Mouse (Mus musculus): ENCODE data around the gene Gpr107.

The Gpr107 gene

DNA sequence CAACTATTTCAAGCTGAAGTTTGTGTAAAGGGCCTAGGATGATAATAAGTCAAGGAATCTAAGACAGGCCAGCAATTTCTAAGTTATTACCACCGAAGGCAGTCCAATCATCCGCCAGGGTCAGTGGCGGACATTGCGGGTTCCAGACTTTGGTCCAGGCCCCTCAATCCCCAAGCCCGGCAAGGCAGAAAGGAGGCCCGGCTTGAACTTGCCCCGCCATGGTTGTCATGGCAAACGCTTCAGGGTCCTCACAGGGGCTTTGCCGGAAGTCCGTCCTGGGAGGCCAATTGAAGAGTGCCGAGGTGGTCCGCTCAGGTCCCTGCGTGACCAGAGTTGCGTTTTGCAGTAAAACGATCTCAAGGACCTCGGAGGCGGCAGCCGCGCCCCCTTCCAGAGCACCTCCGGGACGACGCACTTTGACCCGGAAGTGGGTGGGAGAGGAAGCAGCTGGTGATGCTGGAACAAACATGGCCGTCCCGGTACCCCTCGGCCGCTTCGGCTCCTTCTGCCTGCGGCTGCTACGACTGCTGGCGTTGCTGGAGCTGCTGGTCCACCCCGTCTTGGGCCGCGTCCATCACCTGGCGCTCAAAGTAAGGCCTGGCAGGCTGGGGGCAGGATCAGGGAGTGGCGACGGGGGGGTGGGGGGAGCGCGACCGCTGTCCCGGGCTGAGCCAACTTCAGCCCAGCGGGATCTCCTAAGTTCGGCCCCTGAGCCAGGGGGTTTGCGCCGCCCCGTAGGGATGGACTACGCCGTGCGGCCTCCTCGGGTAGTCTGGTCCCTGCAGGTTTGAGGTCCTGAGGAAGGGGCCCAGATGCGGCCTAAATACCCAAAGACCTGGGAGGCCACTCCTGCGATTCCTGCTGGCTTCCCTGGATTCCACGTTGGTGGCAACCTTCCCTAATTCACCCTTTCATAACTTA is at the start of gene Gpr107:
TSS of gene Gpr107 (plus strand) at position 425 of the 921 bp plus-strand sequence.
- peak; percentile 59 to 64 for DNase-seq (ENCODE audit: low spot score in 2 of 2)

DNA sequence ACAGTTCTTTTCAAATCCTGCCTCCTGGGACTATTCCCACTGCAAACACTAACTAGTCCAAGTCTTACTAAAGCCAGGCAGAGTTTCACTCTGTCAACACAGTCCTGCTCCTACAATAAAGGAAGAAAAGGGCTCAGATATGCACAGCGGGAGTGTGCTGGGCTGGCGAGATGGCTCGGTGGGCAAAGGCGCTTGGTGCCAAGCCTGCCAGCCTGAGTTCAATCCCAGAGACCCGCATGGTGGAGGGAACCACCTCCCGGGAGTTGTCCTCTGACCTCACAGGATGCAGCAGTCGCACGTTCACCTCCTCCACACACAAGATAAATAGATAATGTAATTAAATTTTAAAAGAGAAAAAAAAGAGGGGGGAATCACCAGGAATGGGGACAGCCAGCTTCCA is 48.8 kb upstream of the Gpr107 start:
- DNase-seq (ENCODE audit: low spot score in 2 of 2), result no peak

DNA sequence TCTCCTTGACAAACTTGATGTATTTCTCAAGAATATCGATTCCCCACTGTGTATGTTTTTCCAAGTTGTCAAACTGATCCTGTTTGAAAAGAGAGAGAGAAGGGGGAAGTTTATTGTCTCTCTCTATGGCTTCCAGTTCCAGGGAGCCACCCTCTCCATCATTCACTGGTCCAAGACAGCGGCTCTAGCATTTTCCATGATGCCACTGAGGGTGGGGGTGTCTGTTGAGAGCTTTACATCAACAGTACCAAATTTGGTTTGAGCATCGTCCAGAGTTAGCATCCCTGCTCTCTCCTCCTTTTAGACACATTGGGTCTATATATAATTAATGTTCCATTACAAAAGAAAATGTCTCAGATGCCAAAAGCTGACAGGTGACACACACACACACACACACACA is 46.8 kb upstream of the Gpr107 start:
- DNase-seq (ENCODE audit: low spot score in 2 of 2), result no peak

DNA sequence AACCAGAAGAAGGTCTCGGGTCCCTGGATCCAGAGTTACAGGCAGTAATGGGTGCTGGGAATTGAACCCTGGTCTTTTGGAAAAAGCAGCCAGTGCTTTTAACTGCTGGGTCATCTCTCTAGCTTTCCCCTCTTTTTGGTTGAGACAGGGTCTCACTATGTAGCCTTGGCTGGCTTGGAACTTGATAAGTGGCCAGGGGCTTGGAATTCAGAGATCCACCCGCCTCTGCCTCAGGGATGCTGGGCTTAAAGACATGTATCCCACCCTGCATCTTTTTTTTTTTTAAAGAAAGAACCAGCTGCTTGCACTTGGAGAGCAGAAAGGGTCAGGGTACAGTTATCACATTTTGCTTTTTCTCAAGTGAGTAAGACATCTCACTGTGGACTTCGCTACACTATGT is 46.1 kb upstream of the Gpr107 start:
- DNase-seq (ENCODE audit: low spot score in 2 of 2), result no peak

DNA sequence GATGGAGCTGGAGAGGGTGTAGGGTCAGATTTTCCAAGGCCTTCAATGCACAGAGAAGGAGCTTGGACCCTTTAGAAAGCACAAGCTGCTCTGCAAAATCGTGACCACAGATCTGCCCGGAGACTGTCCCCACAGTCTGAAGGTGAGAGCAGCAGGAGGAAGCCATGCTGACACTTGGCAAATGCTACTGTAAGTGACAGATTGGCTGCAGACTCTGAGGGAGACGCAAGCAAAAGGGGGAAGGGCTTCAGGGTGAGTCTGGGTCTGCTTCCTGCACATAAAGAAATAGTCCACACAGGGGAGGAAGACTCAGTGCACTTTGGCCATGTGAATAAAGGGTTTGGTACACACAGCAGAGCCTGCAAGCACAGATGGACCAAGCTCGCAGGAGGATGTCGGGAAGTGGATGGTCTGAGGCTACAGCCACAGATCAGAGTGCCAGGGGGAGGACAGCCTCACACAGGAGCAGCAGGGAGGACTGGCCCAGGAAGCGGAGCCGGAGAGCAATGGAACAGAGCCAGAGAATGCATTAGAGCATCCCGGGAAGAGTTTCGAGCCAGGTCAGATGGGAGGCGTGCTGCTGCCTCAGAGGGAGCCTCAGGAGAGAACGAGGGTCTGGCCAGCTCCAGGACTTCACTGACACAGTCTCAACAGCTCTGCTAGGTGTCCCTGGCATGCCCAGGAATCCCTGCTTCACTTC is 45.3 kb upstream of the Gpr107 start:
- DNase-seq (ENCODE audit: low spot score in 2 of 2), result no peak

DNA sequence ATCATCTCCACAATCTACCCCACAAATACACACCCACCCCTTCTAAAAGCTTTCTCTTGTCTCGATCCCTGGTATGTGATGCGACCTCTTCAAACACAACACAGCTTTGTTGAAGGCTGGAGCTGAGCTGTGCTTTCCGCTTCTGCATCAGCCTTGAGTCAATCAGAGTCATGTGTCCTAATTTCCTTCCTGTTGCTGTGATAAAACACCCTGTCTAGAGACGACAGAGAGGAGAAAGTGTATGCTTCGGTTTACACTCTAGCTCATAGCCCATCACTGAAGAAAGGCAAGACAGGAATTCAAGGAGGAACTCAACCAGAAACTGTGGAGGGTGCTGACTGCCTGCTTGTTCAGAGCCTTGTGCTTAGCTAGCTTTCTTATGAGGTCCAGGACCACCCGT is 43.9 kb upstream of the Gpr107 start:
- DNase-seq (ENCODE audit: low spot score in 2 of 2), result no peak

DNA sequence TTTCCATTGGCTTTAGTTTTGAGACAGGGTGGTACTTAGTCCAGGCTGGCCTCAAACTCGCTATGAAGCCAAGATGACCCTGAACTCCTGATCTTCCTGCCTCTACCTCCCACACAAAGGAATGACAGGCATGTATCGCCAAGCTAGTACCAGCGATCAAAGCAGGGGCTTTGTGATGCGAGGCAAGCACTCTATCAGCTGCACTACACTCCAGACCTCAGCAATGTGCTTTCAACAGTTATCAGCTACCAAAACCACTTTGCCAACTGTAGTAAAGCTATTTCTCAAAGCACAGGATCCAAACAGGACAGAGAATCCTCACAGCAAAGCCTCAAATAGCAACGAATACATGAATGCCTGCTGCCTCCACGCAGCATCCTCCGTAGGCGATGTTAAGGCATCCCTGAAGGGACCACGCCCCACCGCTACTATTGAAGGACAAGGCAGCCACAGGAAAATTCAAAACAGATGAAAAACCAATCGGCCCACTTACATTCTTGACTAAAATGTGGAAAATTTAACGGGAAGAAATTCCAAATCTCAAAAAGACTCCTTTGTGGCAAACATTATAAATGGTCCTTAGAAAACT is 42.1 kb upstream of the Gpr107 start:
- no peak for DNase-seq (ENCODE audit: low spot score in 2 of 2)

DNA sequence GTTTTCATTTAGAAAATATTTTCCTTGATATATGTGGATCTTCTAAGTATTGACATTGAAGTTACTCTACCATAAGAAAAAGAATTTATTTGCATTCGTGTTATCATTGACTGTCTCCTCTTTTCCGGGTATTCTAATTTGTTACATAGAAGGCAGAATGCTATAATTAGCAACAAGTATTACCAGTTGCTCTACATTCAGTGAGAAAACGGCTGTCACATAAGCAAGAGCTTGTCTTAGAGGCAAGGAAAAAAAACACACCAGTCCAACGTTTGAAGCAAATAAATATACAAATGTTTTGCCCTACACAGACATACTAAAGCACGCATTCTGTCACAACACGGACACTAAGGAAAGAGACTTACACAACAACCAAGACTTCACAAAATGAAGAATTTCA is 40.4 kb upstream of the Gpr107 start:
- no peak for DNase-seq (ENCODE audit: low spot score in 2 of 2)

DNA sequence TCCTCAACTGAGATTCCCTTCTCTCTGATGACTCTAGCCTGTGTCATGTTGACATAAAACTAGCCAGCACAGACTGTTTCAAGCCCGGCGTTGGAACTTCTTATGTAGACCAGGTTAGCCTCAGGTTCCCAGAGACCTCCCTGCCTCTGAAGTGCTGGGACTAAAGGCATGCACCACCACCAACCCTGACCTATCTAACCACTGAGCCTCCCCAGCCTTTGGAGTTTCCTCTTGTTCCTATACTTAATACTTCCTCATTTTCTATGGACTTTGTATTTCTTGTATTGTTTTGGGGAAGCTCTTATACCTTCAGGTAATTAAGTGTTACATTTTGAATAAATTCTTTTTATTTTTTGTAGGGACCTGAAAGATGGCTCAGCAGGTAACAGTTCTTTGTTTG is 37.9 kb upstream of the Gpr107 start:
- no peak for DNase-seq (ENCODE audit: low spot score in 2 of 2)

DNA sequence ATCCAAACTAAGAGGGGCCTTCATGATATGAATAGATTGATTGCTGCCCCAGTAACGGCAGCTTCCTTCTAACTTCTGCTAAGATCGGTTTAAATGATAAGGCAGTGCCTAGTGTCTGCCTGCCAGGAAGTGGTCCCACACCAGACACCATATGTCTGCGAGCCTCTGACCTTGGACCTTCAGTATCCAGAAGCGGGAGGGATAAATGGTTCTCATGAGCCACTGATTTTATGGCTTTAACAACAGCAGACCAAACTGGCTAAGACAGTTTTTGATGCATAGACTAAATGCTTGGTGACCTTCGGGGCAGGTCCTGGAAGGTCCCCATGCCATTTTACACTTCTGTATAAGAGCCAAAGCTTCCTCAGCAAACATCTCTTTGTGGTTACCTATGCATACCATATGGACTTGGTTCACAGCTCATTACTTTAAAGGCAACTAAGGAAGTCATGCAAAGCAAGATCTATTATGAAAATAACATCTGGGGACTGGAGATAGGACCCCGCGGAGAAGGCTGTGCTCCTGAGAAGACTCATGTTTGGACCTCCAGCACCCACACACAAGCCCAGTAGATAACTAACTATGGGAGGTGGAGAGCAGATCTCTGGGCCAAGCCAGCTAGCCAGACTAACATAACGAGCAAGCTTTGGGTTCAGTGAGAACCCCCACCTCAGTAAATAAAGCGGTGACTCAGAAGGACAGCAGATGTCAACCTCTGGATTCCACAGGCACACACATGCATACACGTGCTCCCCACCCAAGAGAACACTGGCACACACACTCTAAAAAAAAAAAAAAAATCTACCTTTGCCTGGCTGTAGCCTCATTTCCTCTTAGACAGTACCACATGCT is 36.8 kb upstream of the Gpr107 start:
- no peak for DNase-seq (ENCODE audit: low spot score in 2 of 2)

DNA sequence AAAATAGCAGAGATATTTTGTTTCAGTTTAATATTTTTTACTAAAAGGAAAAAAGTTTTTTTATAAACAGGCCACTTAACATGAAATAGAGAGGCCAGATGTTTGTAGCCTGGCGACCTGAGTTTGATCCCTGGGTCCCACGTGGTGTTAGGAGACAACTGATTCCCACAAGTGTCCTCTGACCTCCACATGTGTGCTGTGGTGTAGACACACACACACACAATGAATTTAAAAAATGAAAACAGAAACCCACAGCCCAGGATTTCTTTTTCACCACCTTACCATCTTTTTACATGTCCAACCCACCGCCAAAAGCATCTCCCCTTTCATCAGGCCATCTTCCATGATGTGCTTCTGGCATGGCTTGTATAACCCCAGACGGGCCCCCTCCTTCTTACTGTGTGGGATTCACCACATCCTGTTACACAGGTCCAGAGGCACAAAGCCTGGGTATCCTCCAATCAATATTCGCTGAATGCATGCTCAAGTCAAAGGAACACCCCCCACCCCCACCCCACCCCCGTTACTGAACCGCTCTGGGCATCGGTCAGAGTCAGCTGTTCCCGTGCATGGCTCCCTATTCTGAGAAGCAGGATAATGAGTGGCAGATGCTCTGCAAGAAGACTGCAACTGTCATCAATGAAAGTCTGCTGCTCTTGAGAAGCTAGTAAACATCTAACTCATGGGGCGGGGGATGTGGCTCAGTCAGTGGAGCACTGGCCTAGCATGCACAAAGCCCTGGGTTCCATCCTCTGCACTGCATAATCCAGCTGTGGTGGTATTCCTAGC is 36.0 kb upstream of the Gpr107 start:
- no peak for DNase-seq (ENCODE audit: low spot score in 2 of 2)

DNA sequence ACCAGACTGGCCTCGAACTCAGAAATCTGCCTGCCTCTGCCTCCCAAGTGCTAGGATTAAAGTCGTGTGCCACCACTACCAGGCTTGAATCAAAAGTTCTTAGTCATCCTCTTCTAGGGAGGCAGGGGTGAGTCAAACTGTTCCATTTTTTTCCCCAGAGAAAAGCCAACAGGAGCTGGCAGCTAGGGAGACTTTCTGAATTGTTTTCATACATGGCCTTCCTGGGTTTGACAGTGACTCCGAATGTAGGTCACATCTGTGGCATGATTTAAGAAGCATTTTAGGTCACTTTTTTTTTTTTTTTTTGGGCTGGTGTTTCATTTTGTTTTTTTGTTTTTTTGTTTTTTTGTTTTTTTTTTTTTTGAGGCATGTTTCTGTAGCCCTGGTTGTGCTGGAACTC is 33.9 kb upstream of the Gpr107 start:
- no peak for DNase-seq (ENCODE audit: low spot score in 2 of 2)

DNA sequence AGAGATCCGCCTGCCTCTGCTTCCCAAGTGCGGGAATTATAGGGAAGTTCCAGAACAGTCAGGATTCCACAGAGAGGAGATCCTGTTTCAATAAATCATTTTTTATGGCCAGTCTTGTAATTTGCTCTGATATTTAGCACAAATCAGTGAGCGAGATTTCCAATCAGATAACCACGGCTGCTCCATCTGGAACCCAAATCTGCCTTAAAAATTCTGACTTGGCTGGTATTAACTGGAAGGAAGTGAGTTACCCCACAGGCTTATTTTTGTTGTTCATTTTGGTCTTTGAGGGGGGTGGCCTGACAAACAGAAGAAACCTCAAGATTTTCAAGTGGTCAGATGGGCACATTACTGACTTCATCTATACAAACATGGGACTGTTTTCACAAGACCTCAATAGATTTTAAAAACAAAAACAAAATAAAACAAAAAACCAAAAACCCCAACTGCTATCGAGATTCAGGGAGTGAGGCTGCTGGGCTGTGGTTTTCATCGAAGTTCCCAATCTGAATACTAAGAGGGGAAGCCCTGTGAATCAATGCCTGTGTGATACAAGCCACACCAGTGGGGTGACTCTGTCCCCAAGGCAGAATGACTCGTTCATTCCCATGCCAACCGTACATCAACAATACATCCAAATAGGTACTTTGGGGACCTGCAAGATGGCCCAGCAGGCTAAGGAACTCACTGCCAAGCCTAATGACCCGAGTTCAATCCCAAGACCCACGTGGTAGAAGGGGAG is 33.3 kb upstream of the Gpr107 start:
- no peak for DNase-seq (ENCODE audit: low spot score in 2 of 2)

DNA sequence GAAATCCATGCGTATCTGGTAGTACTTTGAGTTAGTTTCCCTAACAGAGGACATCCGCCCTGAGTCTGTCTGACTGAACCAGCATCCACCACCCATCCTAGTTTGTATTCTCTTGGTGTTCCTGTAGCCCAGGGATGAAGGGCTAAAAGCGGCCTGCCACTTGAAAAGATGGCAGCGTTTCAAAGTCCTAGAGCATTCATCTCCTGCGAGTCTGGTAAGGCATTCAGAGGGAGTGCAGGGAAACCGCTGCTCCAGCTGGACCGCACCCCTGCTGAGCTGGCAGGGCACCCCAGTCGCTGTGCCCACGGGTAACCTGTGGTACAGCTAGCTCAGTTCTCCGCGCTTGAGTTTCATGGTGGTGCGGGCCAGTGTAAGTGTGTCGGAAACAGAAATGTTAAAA is 32.3 kb upstream of the Gpr107 start:
- peak; percentile 39 to 62 for DNase-seq (ENCODE audit: low spot score in 2 of 2)

DNA sequence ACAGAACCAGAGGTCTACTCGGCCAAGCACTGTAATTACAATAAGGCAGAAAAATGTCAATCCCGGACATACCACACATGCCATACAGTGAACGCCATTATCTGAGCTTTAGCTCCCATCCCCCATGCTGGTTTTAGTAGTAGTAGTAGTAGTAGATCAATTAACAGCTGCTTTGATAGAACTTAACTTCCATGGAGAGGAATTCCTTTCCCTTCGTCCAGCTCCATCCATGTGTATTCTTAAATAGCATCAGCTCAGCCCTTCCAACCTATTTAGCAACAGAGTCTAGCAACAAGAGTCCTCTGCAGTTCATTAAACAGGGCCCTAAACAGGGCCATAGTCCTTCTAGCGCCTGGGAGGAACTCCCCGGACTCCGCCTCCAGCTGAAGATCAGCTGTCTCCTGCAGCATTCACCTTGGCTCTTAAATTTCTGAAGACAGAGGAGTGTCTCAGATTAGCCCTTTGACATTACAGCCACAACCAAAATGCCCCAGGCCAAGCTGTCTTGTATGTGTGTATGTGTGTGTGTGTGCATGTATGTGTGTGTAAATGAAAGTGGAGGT is 30.9 kb upstream of the Gpr107 start:
- DNase-seq (ENCODE audit: low spot score in 2 of 2), result no peak

DNA sequence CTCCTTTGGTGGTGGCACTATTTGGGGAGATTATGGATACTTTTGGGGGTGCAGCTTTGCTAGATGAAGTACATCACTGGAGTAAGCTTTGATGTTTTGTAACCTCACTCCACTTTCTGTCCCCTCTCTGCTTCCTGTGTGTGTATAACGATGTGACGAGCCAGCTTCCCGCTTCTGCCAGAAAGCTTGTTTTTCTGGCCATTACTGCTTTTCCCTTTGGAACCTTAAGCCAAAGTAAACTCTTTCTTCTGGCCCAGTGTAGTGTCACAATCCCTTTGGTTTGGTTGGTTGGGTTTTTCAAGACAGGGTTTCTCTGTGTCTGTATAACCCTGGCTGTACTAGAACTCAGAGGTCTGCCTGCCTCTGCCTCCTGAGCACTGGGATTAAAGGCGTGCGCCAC is 29.3 kb upstream of the Gpr107 start:
- DNase-seq (ENCODE audit: low spot score in 2 of 2), result no peak

DNA sequence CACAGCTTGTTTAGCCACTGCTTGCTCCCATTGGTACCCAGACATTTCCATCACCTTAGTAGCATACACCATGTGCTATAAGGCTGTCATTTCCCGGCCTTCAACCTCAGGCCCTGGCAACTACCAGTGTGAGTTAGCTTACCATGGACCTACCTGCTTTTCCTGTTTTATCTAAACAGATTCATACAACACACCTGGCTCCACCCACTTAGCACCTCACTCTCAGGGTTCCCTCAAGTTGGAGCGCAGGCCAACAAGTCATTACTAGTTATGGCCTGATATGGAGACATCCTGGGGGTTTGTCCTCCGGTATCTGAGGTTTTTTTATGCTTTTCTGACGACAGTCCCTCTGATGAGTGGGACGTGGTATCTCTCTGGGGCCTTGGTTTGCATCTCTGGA is 28.6 kb upstream of the Gpr107 start:
- DNase-seq (ENCODE audit: low spot score in 2 of 2), result no peak

DNA sequence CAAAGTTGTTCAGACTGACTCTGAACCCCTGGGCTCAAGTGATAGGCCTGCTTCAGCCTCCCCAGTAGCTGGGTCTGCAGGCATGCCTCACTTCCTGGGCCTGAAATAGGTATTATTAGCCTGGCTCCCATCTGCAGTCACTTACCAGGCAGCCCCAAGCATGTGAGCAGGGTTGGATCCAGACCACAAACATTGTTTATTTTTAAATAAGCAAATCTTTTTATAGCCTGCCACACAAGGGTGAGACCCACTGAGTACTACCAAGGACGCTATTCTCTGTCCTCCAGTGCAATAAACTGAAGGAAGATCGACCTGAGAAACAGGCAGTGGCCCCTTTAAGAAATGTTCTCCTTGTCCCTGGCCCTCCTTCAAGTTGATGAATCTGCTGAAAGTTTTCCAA is 27.4 kb upstream of the Gpr107 start:
- DNase-seq (ENCODE audit: low spot score in 2 of 2), result no peak

DNA sequence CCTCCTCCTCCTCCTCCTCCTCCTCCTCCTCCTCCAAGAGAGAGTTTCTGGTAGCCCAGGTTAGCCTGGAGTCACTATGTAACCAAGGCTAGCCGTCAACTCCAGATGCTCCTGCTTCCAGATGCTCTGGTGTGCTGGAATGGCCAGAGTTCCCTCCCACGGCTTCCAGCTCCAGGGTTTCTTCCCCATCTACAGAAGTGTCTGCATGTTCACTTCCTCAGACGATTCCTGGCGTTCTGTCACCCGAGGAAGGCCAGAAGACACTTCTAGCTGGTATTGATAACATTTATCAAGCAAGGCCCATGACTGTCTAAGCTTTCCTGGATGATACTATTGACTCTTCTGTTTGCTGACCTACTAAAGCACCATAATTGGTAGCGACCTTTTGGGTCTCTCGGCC is 27.0 kb upstream of the Gpr107 start:
- no peak for DNase-seq (ENCODE audit: low spot score in 2 of 2)

DNA sequence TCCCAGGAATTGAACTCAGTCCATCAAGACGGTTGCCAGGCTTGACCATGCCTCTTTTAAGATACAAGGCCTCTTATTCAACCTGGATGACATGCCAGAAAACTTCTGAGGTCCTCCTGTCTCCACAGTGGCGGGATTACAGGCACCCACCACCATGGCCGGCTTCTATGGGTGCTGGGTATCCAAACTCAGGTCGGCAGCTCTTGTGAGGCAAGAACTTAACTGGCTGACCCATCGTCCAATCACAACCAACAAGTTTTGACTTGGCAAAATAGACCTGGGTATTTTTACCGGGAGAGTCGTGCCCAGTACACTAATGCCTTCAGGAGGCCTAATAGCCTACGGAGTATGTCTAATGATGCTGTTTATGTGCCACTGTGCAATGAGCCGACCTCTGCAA is 26.1 kb upstream of the Gpr107 start:
- no peak for DNase-seq (ENCODE audit: low spot score in 2 of 2)
